Mouse (Mus musculus) limb, embryonic 13.5 days (tissue): ENCODE measurements around the gene Nr2c2. TPM values are rescaled to one million over a fixed set of nuclear protein-coding genes. Genes with fewer than 3 reads are reported as not detected.

Experiments used
- ATAC-seq: fragments of 200-750 bp; cut with Nextera tagmentation; 2 replicates; pipeline ENCODE4 v1.8.0; 2017; ENCODE audit warnings: low read depth, moderate number of reproducible peaks, moderate TSS enrichment; ENCODE audit not compliant: low FRiP score
- H3K27ac ChIP-seq: fragments of 300-500 bp; sonication (generic); 2 replicates; pipeline ENCODE4 v1.5.1; 2015; ENCODE audit warnings: inconsistent platforms, mild to moderate bottlenecking, moderate library complexity
- H3K27me3 ChIP-seq: fragments of 300-500 bp; sonication (generic); 2 replicates; pipeline ENCODE4 v1.6.1; 2015; ENCODE audit warnings: mild to moderate bottlenecking, inconsistent platforms
- H3K36me3 ChIP-seq: fragments of 300-500 bp; sonication (generic); 2 replicates; pipeline ENCODE4 v1.6.1; 2015; ENCODE audit warnings: inconsistent platforms, mild to moderate bottlenecking, moderate library complexity
- H3K4me1 ChIP-seq: fragments of 300-500 bp; sonication (generic); 2 replicates; pipeline ENCODE4 v1.6.1; 2015; ENCODE audit warnings: inconsistent platforms
- H3K4me2 ChIP-seq: fragments of 300-500 bp; sonication (generic); replicated peaks from 2 replicates; pipeline ENCODE4 v1.6.1; 2015; ENCODE audit warnings: inconsistent platforms, mild to moderate bottlenecking, moderate library complexity
- H3K4me3 ChIP-seq: fragments of 300-500 bp; sonication (generic); 2 replicates; pipeline ENCODE4 v1.5.1; 2015; ENCODE audit warnings: moderate library complexity, mild to moderate bottlenecking, inconsistent platforms
- H3K9ac ChIP-seq: fragments of 300-500 bp; sonication (generic); 2 replicates; pipeline ENCODE4 v1.6.1; 2015; ENCODE audit warnings: mild to moderate bottlenecking, inconsistent platforms
- H3K9me3 ChIP-seq: fragments of 300-500 bp; sonication (generic); 2 replicates; pipeline ENCODE4 v1.6.1; 2016; ENCODE audit warnings: inconsistent platforms
- WGBS: fragments of 180-500 bp; shearing (Covaris S2); methylation state at CpG from one replicate; pipeline ENCODE4 v1.1.7; 2015; 5-methylcytosine and 5-hydroxymethylcytosine counted together
- polyA plus RNA-seq: library from polyadenylated mRNA; unstranded; fragments of >200 nt; fragmentation: Nextera tagmentation; extraction: Ambion mirVana; gene quantifications from 2 replicates; pipeline ENCODE4 v1.2.1, GENCODE M21; 2015

The Nr2c2 gene
- polyA plus RNA-seq, 1 experiment from 2014 or later: 21.1 TPM

DNA sequence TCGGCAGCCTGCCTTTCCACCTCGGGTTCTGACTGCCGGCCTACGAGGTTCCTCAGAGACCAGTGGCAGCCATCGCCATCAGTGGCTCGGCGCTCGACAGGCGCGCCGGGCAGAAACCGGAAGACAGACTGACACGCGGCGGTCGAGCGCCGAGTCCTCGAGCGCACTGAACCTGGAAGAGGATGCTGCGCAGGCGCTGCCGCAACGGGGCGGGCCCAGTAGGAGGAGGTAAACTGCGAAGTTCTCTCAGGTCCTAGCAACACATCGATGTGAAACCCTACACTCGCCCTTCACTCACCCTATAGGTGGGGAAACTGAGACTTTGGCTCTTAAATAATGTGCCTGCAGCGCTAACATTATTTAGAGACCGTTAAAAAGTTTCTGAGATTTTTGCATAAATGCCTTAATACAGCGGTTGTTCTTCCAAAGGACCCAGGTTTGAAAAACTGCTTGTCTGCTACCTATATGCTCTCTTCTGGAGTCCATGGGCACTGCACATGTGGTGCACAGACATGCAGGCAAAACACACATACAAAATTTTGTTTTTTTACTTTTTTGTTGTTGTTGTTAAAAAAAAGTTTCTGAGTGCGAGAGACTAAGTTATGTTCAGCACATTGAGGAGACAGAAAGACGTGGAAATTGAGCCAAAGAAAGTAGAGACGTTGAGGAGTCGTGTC, 123.7 kb downstream of the Nr2c2 start, which contains the start of gene Rbsn:
Gene Rbsn, minus strand, starts transcription at position 153 of the 677 bp plus-strand sequence.
- peak within 1 kb of the TSS; percentile 65; the same call in 1 of the 2 replicates for H3K27ac ChIP-seq
- H3K4me2 ChIP-seq: peak within 1 kb of the TSS; percentile 98
- no peaks in the 10 kb centered on the region for H3K9me3 ChIP-seq
- peaks cover 15% of the 10 kb centered on the region for H3K36me3 ChIP-seq
- no peaks in the 10 kb centered on the region for H3K27me3 ChIP-seq
- peak; percentile 96 for ATAC-seq
- peaks cover 11% of the 10 kb centered on the region for H3K4me1 ChIP-seq
- H3K9ac ChIP-seq: peak within 1 kb of the TSS; percentile 95
- WGBS: 11% methylated on average over 35 of the region's 35 CpGs
- peak within 1 kb of the TSS; percentile 98 for H3K4me3 ChIP-seq

DNA sequence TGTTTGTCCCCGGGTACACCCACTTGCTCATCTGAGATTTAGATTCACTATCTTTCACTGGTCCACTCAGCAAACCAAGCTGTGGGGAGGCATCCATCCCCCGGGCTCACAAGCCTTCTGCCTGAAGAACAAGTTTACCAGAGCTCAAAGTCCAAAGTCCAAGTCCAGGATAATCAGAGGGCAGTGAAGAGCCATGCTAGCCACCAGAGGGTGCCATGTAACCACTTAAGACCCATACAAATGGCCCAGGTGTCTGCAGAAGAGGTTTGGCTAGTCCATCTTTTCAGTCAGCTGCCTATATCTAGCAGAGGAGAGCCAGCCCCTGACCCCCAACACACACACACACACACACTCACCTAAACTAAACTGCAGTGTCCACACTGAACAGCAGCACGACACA, 128.3 kb downstream of the Nr2c2 start:
- no peak for ATAC-seq

DNA sequence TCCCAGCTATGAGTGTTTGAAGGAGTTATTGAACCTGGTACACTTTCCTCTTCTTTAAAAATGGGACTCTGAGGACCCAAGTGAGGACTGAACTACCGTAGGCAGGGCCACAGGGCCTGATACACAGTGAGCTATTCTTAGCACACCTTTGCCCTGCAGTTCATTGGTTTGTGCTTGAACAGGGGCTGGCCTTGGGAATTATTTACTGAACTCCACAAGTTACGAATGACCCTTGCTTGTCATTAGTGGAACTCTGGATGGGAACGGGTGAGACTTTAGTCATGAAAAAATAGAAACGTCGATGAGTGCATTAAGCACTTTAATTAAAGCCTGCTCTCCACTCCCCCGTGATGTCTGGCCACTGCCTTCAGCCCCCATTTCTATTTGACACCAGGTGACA, 130.4 kb downstream of the Nr2c2 start:
- H3K36me3 ChIP-seq: no peaks in the 10 kb centered on the region
- no peak overlapping the region for H3K4me3 ChIP-seq
- H3K27me3 ChIP-seq: no peaks in the 10 kb centered on the region
- WGBS: 75% methylated on average over 6 of the region's 6 CpGs
- no peak for ATAC-seq
- H3K9ac ChIP-seq: no peak overlapping the region
- H3K4me2 ChIP-seq: no peak overlapping the region
- no peaks in the 10 kb centered on the region for H3K9me3 ChIP-seq
- no peak overlapping the region for H3K27ac ChIP-seq
- H3K4me1 ChIP-seq: no peaks in the 10 kb centered on the region

More for the DNA sequence above, 128.3 kb downstream of the Nr2c2 start:
- WGBS: 45% methylated on average over 3 of the region's 3 CpGs
- H3K4me3 ChIP-seq: no peak overlapping the region
- no peak overlapping the region for H3K27ac ChIP-seq
- H3K4me1 ChIP-seq: no peaks in the 10 kb centered on the region
- H3K27me3 ChIP-seq: no peaks in the 10 kb centered on the region
- H3K9ac ChIP-seq: no peak overlapping the region
- no peaks in the 10 kb centered on the region for H3K36me3 ChIP-seq
- H3K9me3 ChIP-seq: no peaks in the 10 kb centered on the region
- no peak overlapping the region for H3K4me2 ChIP-seq

DNA sequence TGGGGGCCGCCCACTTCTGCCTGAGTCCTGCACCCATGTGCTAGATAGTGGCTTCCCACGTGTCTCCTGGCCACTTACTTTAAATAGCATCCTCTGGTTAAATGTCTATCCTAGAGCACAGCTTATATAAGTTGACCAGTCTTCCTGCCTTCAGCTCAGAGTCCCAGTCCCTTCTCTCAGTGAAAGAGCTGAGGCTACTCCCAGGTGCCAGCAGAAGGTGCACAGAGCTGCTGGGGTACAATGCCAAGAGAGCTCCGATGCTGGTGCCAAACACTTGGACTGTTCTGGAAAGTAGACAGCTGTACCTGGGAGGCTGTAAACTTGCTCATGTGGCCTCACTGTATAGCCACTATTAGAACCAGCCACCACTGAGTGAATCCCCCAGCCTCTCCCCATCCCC, 130.8 kb downstream of the Nr2c2 start:
- Histone ChIP-seq H3K36me3 (no peaks in the 10 kb centered on the region), H3K4me3 (no peak overlapping the region), H3K4me1 (no peaks in the 10 kb centered on the region), H3K27ac (no peak overlapping the region), H3K27me3 (no peaks in the 10 kb centered on the region), H3K4me2 (no peak overlapping the region), H3K9me3 (no peaks in the 10 kb centered on the region), H3K9ac (no peak overlapping the region)
- 76% methylated on average over 3 of the region's 3 CpGs for WGBS
- no peak for ATAC-seq

Other genes with a start within 250 kb of the Nr2c2 start
- 44.3 and 44.9 TPM in 2 replicates for gene Ccdc174, start 213.3 kb upstream of the Nr2c2 start, polyA plus RNA-seq
- 0.57 and 0.69 TPM in 2 replicates for gene 4930590J08Rik, start 188.6 kb upstream of the Nr2c2 start, polyA plus RNA-seq
- gene Fgd5, start 112.5 kb upstream of the Nr2c2 start, polyA plus RNA-seq: 7.0 TPM in 2 replicates
- gene Mrps25, start 92.6 kb downstream of the Nr2c2 start, polyA plus RNA-seq: 89.2 and 89.9 TPM in 2 replicates
- gene Rbsn, start 123.5 kb downstream of the Nr2c2 start, polyA plus RNA-seq: 30.3 and 32.9 TPM in 2 replicates
- not detected in 2 replicates for gene Trh, start 153.3 kb downstream of the Nr2c2 start, polyA plus RNA-seq